Mouse (Mus musculus) ES-E14 (cell line): ENCODE measurements around the gene Rtl4. TPM values are rescaled to one million over a fixed set of nuclear protein-coding genes. Genes with fewer than 3 reads are reported as not detected.
A peak's percentile ranks its signal among the peaks of the same experiment; 100 is the strongest.

ENCODE experiments used
- DNase-seq: peaks from one replicate; pipeline ENCODE4 v3.0.0-alpha.2; 2013; ENCODE audit warnings: low read depth, low spot score
- H3K27ac ChIP-seq: 2 replicates; pipeline ENCODE4 v1.5.1; 2012; ENCODE audit warnings: low read depth, mild to moderate bottlenecking, low read length, moderate library complexity, mixed read lengths; ENCODE audit not compliant: poor library complexity, insufficient read depth, severe bottlenecking
- H3K36me3 ChIP-seq: 2 replicates; pipeline ENCODE4 v1.6.1; 2012; ENCODE audit warnings: mild to moderate bottlenecking, low read length, moderate library complexity, mixed read lengths; ENCODE audit not compliant: control insufficient read depth, poor library complexity, insufficient read depth, severe bottlenecking
- H3K4me1 ChIP-seq, 2 experiments: fragments of 150-350 bp in 1 of 2; sonication (generic) in 1 of 2; 2 replicates each; pipeline ENCODE4 v1.6.1; 2012; ENCODE audit warnings: low read length in 2 of 2, mild to moderate bottlenecking in 1 of 2, mixed read lengths in 1 of 2; ENCODE audit not compliant: control insufficient read depth in 2 of 2, insufficient read depth in 2 of 2, poor library complexity in 1 of 2
- H3K4me3 ChIP-seq, 2 experiments: fragments of 150-350 bp in 1 of 2; sonication (generic) in 1 of 2; 2 replicates each; pipeline ENCODE4 v1.5.1; 2012; ENCODE audit warnings: low read length in 2 of 2, low read depth in 1 of 2, mild to moderate bottlenecking in 1 of 2, mixed read lengths in 1 of 2; ENCODE audit not compliant: insufficient read depth in 1 of 2, poor library complexity in 1 of 2, severe bottlenecking in 1 of 2
- H3K9ac ChIP-seq: 2 replicates; pipeline ENCODE4 v1.6.1; 2012; ENCODE audit warnings: low read depth, mild to moderate bottlenecking, low read length, mixed read lengths; ENCODE audit not compliant: poor library complexity, insufficient read depth, severe bottlenecking
- H3K9me3 ChIP-seq: fragments of 150-350 bp; sonication (generic); 2 replicates; pipeline ENCODE4 v1.6.1; 2012; ENCODE audit warnings: low read depth, mild to moderate bottlenecking, low read length; ENCODE audit not compliant: control insufficient read depth, insufficient read depth
- CHD2 ChIP-seq: IDR thresholded peaks from 2 replicates; pipeline ENCODE4 v1.6.1; 2014; ENCODE audit warnings: mild to moderate bottlenecking, low read depth, low read length, inconsistent platforms
- HCFC1 ChIP-seq: IDR thresholded peaks from 2 replicates; pipeline ENCODE4 v1.6.1; 2012; ENCODE audit warnings: low read length, inconsistent platforms, borderline replicate concordance; ENCODE audit not compliant: insufficient read depth
- MAFK ChIP-seq: IDR thresholded peaks from 2 replicates; pipeline ENCODE4 v1.6.1; 2014; ENCODE audit warnings: mild to moderate bottlenecking, low read depth, low read length, inconsistent platforms; ENCODE audit not compliant: insufficient read depth
- ZC3H11A ChIP-seq: IDR thresholded peaks from 2 replicates; pipeline ENCODE4 v1.6.1; 2012; ENCODE audit warnings: low read depth, mild to moderate bottlenecking, inconsistent platforms, low read length, borderline replicate concordance
- ZNF384 ChIP-seq: IDR thresholded peaks from 2 replicates; pipeline ENCODE4 v1.6.1; 2012; ENCODE audit warnings: low read depth, low read length, inconsistent platforms
- in situ Hi-C, 2 experiments: fragments of 600-800 bp; cut with MboI; formaldehyde crosslinking; loops; one replicate each; pipeline ENCODE4 v1.15.1; 2025; ENCODE audit warnings: low sequenced_read_pairs in 2 of 2, inconsistent platforms in 1 of 2; ENCODE audit not compliant: unreplicated experiment in 2 of 2
- total RNA-seq: library from RNA; depleted of rRNA; stranded (reverse); fragments of 300-350 nt; gene quantifications from 2 replicates; pipeline ENCODE4 v1.2.3, GENCODE M21; 2012

Gene Rtl4
- total RNA-seq, 1 experiment: not detected

DNA sequence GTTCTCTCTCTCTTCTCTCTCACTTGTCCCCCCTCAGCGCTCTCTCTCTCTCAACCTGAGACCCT lies 733 bp upstream of the Rtl4 start, which contains the start of gene Trpc5:
Trpc5 (minus strand) TSS at position 39 of the 65 bp plus-strand sequence.
- TF ChIP-seq ZC3H11A (no peak), CHD2 (no peak), ZNF384 (no peak), MAFK (no peak), HCFC1 (no peak)
- peak within 1 kb of the TSS; percentile 31 to 39; a peak in 2 of 4 replicates for H3K4me3 ChIP-seq
- in situ Hi-C loops: no loop called here
- H3K4me1 ChIP-seq: no peaks in the 10 kb centered on the region
- no peaks in the 10 kb centered on the region for H3K36me3 ChIP-seq
- H3K27ac ChIP-seq: no peak within 1 kb of the TSS
- H3K9me3 ChIP-seq: no peaks in the 10 kb centered on the region
- no peak within 1 kb of the TSS for H3K9ac ChIP-seq
- no peak for DNase-seq

DNA sequence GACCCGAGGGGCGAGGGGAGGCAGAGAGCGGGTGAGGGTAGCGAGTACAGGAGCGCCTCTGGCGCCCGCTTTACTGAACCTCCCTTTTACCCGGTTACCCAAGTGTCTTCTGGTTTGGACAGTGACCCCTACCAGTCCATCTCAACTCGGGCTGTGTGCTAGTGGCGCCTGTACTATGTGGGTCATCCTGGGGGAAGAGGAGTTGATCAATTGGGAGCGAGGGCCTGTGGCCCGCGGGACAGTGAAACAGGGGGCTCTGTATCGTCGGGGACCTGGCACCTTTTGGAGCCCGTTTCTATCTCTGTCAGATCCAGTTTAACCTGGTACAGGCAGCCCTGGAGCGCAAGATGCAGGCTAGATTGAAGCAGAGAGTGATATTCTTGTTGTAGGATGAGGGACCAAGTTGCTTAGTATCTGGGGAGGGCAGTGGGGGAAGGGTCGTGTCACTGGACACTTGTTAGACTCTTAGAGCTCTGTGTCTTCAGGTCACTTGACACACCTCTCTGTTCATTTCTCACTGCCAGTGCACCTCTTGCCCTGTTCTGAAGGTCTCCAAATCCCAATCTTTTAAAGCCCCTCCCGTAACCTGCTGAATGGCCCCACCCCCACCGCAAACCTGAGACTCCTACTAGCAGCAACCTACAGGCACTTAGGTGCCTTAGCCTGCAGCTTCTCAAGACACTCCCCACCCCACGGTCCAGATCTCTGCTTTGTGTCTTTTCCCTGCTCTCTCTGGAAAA lies 582 bp downstream of the Rtl4 start:
- no peaks in the 10 kb centered on the region for H3K4me1 ChIP-seq
- H3K9me3 ChIP-seq: no peaks in the 10 kb centered on the region
- no peak overlapping the region for H3K9ac ChIP-seq
- no peak overlapping the region for H3K27ac ChIP-seq
- no peak for DNase-seq
- H3K36me3 ChIP-seq: no peaks in the 10 kb centered on the region
- in situ Hi-C loops: no loop called here
- TF ChIP-seq ZNF384 (no peak), CHD2 (no peak), HCFC1 (no peak), MAFK (no peak), ZC3H11A (no peak)
- H3K4me3 ChIP-seq: peak overlapping the region; percentile 31 to 39; a peak in 2 of 4 replicates

DNA sequence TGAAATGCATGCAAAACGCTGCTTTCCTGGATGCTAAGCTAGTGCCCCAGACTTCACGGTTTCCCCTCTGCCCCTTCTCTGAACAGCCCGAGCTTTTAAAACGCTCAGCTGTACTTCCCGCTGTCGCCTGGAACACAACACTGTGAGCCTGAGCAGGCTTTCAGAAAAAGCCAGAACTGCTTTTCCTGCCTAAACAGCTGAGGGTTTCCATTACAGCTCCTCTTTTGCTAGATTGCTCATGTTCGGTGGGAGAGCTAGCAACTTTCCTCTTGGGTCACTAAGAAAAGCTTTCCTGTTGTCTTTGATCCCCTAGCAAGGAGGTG lies 1.1 kb downstream of the Rtl4 start:
- Histone ChIP-seq H3K36me3 (no peaks in the 10 kb centered on the region), H3K27ac (no peak overlapping the region), H3K4me1 (no peaks in the 10 kb centered on the region), H3K4me3 (no peak overlapping the region), H3K9me3 (no peaks in the 10 kb centered on the region), H3K9ac (no peak overlapping the region)
- in situ Hi-C loops: no loop called here
- TF ChIP-seq ZNF384: no peak
- no peak for TF ChIP-seq CHD2
- no peak for TF ChIP-seq HCFC1
- TF ChIP-seq MAFK: no peak
- no peak for TF ChIP-seq ZC3H11A
- DNase-seq: no peak

DNA sequence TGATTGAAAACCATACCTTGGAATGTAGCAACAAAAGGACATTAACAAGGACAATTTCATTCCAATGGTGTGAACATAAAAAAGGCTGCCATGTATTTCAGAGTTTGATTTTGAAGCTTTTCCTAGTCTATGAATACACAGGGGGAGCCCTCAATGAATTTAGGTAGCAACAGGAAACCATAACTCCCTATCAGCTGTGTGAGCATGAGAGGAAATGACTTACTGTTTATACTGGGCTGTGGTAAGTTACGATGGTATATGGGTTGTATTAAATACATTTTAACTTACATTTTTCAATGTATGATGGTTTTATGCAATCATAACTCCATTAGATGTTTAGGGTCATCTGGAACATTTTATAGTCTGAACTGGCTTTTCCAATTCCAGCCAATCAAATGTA lies 27.6 kb downstream of the Rtl4 start:
- Histone ChIP-seq H3K4me1 (no peaks in the 10 kb centered on the region), H3K4me3 (no peak overlapping the region), H3K27ac (no peak overlapping the region), H3K9me3 (no peaks in the 10 kb centered on the region), H3K9ac (no peak overlapping the region), H3K36me3 (no peaks in the 10 kb centered on the region)
- TF ChIP-seq CHD2 (no peak), ZC3H11A (no peak), HCFC1 (no peak), ZNF384 (no peak), MAFK (no peak)
- no peak for DNase-seq
- in situ Hi-C loops: no loop called here

DNA sequence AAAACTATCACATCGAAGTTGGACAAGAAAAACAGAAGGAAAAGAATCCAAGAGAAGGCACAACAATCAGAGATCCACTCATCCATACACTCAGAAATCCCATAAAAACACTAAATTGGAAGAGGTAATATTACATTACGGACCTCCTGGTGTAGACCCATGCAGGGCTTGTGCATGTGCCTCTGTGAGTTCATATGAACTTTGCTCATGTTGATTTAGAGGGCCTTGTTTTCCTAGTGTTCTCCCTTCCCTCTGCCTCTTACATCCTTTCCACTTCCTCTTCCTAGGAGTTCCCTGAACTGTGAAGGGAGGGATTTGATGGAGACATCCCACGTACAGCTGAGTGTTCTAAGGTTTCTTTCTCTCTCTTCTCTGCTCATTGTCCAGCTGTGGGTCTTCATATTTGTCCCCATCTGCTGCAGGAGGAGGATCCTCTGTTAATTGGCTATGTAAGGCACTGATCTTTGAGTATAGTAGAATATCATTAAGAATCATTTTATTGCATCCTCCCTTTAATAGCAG lies 58.9 kb downstream of the Rtl4 start:
- Histone ChIP-seq H3K9ac (no peak overlapping the region), H3K4me3 (no peak overlapping the region), H3K36me3 (no peaks in the 10 kb centered on the region), H3K4me1 (no peaks in the 10 kb centered on the region), H3K27ac (no peak overlapping the region), H3K9me3 (no peaks in the 10 kb centered on the region)
- DNase-seq: no peak
- TF ChIP-seq CHD2 (no peak), MAFK (no peak)
- in situ Hi-C loops: no loop called here
